Mouse (Mus musculus): ENCODE data around the gene Mapk10. TPM values are rescaled to one million over a fixed set of nuclear protein-coding genes. Genes with fewer than 3 reads are reported as not detected.

The Mapk10 gene
- polyA plus RNA-seq (2015; fragmentation: Nextera tagmentation; extraction: Ambion mirVana) = 0.82 and 1.8 TPM in 2 replicates

DNA sequence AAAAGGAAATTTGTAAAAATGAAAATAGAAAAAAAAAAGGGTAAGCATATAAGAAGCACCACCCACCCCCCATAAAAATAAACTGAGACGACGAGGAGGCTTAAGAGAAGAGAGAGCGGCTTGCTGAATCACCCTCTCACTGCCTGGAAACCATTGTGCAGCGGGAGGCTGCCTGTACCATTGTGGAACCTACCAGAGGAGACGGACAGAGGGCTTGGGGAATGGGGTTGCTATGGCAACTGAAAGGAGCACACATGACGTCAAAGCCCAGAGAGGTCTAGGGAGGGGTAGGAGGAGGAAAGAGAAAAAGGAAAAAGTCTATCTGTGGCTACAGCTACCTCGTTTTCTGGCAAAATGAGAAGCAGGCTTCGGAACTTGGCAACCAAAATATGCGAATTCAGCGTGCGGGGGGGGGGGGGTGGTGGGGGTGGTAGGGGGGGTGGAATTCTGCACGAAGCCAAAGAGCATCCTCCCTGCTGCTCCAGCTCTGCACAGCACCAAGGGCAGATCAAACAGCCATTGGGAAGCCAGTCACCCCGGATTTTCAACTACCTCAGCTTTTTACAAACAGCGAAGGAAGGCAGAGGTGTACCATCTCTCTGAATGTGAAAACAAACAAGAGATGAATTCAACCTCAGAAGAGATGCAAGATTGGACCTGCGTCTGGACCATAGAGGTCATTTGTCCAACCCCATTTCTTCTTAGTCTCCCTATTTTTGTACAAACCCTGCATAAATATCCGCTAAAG lies at the start of gene Mapk10:
Gene Mapk10 (minus strand): TSS at position 234 of the 748 bp plus-strand sequence.
- peak within 1 kb of the TSS; percentile 50 for H3K4me2 ChIP-seq
- no peak within 1 kb of the TSS for H3K27ac ChIP-seq
- H3K27me3 ChIP-seq = no peaks in the 10 kb centered on the region
- no peak within 1 kb of the TSS for H3K9ac ChIP-seq
- peak; percentile 97 for ATAC-seq (replicated peaks; ENCODE audit: low FRiP score)
- peaks cover 6% of the 10 kb centered on the region; the same call in 1 of the 2 replicates for H3K4me1 ChIP-seq
- WGBS = 12% methylated on average over 13 of the region's 16 CpGs
- H3K9me3 ChIP-seq (replicated peaks) = no peaks in the 10 kb centered on the region
- H3K4me3 ChIP-seq (replicated peaks) = peak within 1 kb of the TSS; percentile 23
- H3K36me3 ChIP-seq = no peaks in the 10 kb centered on the region

DNA sequence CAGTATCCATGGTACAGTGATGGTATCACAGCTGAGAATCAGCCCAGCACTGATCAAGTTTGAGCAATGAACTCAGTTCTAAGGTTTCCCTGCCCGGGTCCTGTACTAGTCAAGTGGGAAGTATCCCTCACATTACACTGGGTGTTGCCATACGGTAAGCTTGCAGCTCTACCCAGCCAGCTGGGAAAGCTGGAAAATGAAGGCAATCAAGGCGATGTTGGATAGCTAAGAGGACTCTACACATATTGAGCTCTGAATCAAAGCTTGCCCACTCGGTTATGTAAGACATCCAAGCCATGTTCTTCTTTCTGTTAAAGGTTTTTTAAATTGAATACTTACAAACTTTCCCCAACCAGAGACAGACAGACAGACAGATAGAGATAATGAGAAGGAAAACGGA lies 45.0 kb upstream of the Mapk10 start:
- 0 out of 2 replicates have a peak, but pooled peaks cover 3% of the 10 kb centered on the region for H3K9me3 ChIP-seq (replicated peaks)
- H3K27me3 ChIP-seq = no peaks in the 10 kb centered on the region
- H3K4me2 ChIP-seq = no peak overlapping the region
- H3K4me1 ChIP-seq = no peaks in the 10 kb centered on the region
- no peaks in the 10 kb centered on the region for H3K36me3 ChIP-seq
- H3K27ac ChIP-seq = no peak overlapping the region
- no peak overlapping the region for H3K9ac ChIP-seq
- 86% methylated on average over 5 of the region's 5 CpGs for WGBS
- ATAC-seq (replicated peaks; ENCODE audit: low FRiP score) = no peak
- no peak overlapping the region for H3K4me3 ChIP-seq (replicated peaks)

GRCm38 (mm10) chr5:103242430-103242829 lies 31.3 kb upstream of the Mapk10 start:
- no peaks in the 10 kb centered on the region for H3K36me3 ChIP-seq

GRCm38 (mm10) chr5:103231822-103232221 lies 20.7 kb upstream of the Mapk10 start:
- no peak overlapping the region for H3K4me2 ChIP-seq
- no peak overlapping the region for H3K27ac ChIP-seq
- no peaks in the 10 kb centered on the region for H3K36me3 ChIP-seq
- no peak overlapping the region for H3K4me3 ChIP-seq (replicated peaks)
- no peak overlapping the region for H3K9ac ChIP-seq
- no peak for ATAC-seq (replicated peaks; ENCODE audit: low FRiP score)
- H3K27me3 ChIP-seq = no peaks in the 10 kb centered on the region
- H3K9me3 ChIP-seq (replicated peaks) = no peaks in the 10 kb centered on the region
- 77% methylated on average over 4 of the region's 4 CpGs for WGBS
- H3K4me1 ChIP-seq = no peaks in the 10 kb centered on the region

More at GRCm38 (mm10) chr5:103242430-103242829, 31.3 kb upstream of the Mapk10 start:
- Histone ChIP-seq H3K4me1 (no peaks in the 10 kb centered on the region), H3K4me2 (no peak overlapping the region), H3K4me3 (replicated peaks) (no peak overlapping the region), H3K27me3 (no peaks in the 10 kb centered on the region), H3K9ac (no peak overlapping the region), H3K27ac (no peak overlapping the region), H3K9me3 (replicated peaks) (no peaks in the 10 kb centered on the region)
- ATAC-seq (replicated peaks; ENCODE audit: low FRiP score) = no peak
- WGBS = 75% methylated on average over 1 of the region's 1 CpGs

DNA sequence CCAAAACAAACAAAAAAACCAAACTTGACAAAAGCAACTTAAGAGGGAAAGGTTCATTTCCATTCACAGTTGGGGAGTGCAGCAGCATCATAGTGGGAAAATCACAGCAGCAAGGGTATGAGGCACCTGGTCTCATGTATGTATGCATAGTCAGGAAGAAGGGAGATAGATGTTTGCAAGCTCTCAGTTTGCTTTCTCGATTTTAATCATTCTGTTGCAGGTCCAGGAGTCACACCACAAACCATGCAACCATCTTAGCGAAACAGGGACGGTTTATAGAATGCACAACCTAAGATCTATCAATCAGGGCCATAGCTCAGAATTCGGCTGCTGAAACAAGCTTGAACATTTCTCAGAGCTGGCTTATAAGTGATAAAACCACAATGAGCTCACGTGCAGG lies 19.2 kb upstream of the Mapk10 start:
- no peak overlapping the region for H3K9ac ChIP-seq
- no peaks in the 10 kb centered on the region for H3K4me1 ChIP-seq
- 88% methylated on average over 5 of the region's 5 CpGs for WGBS
- no peaks in the 10 kb centered on the region; the same call in 1 of the 2 replicates for H3K9me3 ChIP-seq (replicated peaks)
- ATAC-seq (replicated peaks; ENCODE audit: low FRiP score) = no peak
- H3K27me3 ChIP-seq = no peaks in the 10 kb centered on the region
- no peaks in the 10 kb centered on the region for H3K36me3 ChIP-seq
- no peak overlapping the region for H3K4me3 ChIP-seq (replicated peaks)
- no peak overlapping the region for H3K27ac ChIP-seq
- H3K4me2 ChIP-seq = no peak overlapping the region

GRCm38 (mm10) chr5:103229321-103229720 lies 18.2 kb upstream of the Mapk10 start:
- no peak overlapping the region for H3K9ac ChIP-seq
- no peak for ATAC-seq (replicated peaks; ENCODE audit: low FRiP score)
- no peak overlapping the region for H3K4me2 ChIP-seq
- H3K27ac ChIP-seq = no peak overlapping the region
- no peak overlapping the region for H3K4me3 ChIP-seq (replicated peaks)
- no peaks in the 10 kb centered on the region for H3K36me3 ChIP-seq
- no peaks in the 10 kb centered on the region for H3K4me1 ChIP-seq
- no peaks in the 10 kb centered on the region for H3K27me3 ChIP-seq
- 78% methylated on average over 3 of the region's 3 CpGs for WGBS
- H3K9me3 ChIP-seq (replicated peaks) = no peaks in the 10 kb centered on the region; the same call in 1 of the 2 replicates

DNA sequence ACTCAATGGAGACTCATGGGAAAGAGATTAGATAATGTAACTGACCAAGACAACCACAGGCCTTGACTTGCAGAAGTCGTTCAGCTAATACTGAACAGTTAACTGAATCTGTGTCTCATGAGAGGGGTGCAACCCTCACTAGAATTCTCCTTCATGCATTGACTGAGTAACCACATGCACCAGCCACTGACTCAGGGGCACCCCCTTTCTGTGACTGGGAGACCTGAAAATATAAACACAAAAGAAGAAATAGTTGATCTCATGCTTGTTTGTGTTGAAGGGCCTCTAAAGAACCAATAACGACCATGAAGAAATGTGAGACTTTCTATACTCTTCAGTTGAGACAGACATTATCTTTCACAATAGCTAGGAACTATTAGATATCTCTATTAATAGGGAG lies 10.9 kb upstream of the Mapk10 start:
- no peak overlapping the region for H3K9ac ChIP-seq
- H3K27me3 ChIP-seq = no peaks in the 10 kb centered on the region
- no peak overlapping the region for H3K4me2 ChIP-seq
- H3K36me3 ChIP-seq = no peaks in the 10 kb centered on the region
- no peaks in the 10 kb centered on the region; the same call in 1 of the 2 replicates for H3K9me3 ChIP-seq (replicated peaks)
- H3K27ac ChIP-seq = no peak overlapping the region
- ATAC-seq (replicated peaks; ENCODE audit: low FRiP score) = no peak
- no peak overlapping the region for H3K4me3 ChIP-seq (replicated peaks)
- WGBS = 60% methylated on average over 2 of the region's 2 CpGs
- H3K4me1 ChIP-seq = no peaks in the 10 kb centered on the region

DNA sequence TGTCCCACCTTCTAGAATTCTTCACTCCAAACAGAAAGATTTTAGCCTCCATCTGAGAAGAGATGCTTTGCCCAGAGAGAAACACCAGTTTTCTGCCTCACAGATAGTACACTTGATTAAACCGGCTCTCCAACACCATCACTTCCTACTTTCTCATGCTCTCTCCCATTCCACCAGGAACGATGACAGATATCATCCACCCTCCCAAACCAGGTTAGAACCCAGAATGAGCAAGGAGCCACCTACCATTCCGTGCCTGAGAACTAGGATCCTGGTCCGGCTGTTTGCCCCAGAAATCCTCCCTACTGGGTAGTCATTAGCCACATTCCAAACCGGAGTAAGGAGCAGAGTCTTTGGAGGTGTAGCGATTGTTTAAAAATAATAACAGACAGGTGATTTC lies 490 bp downstream of the Mapk10 start:
- WGBS = 43% methylated on average over 6 of the region's 6 CpGs
- ATAC-seq (replicated peaks; ENCODE audit: low FRiP score) = no peak
- Histone ChIP-seq H3K4me3 (replicated peaks) (peak overlapping the region; percentile 23), H3K27ac (no peak overlapping the region), H3K27me3 (no peaks in the 10 kb centered on the region), H3K4me1 (peaks cover 6% of the 10 kb centered on the region; the same call in 1 of the 2 replicates), H3K9ac (no peak overlapping the region), H3K4me2 (peak overlapping the region; percentile 50), H3K36me3 (no peaks in the 10 kb centered on the region), H3K9me3 (replicated peaks) (no peaks in the 10 kb centered on the region)

- H3K4me1 ChIP-seq = peaks cover 6% of the 10 kb centered on the region; the same call in 1 of the 2 replicates
- H3K36me3 ChIP-seq = no peaks in the 10 kb centered on the region
- WGBS = 59% methylated on average over 3 of the region's 3 CpGs
- H3K9ac ChIP-seq = no peak overlapping the region
- H3K4me3 ChIP-seq (replicated peaks) = no peak overlapping the region
- H3K27ac ChIP-seq = no peak overlapping the region
- ATAC-seq (replicated peaks; ENCODE audit: low FRiP score) = no peak
- H3K9me3 ChIP-seq (replicated peaks) = no peaks in the 10 kb centered on the region
- H3K4me2 ChIP-seq = no peak overlapping the region
- no peaks in the 10 kb centered on the region for H3K27me3 ChIP-seq
These were observed 1.1 kb downstream of the Mapk10 start for GRCm38 (mm10) chr5:103210018-103210417.

GRCm38 (mm10) chr5:103209486-103209885 lies 1.6 kb downstream of the Mapk10 start:
- Histone ChIP-seq H3K4me2 (no peak overlapping the region), H3K4me1 (peaks cover 6% of the 10 kb centered on the region; the same call in 1 of the 2 replicates), H3K9ac (no peak overlapping the region), H3K27me3 (no peaks in the 10 kb centered on the region), H3K9me3 (replicated peaks) (no peaks in the 10 kb centered on the region), H3K27ac (no peak overlapping the region), H3K4me3 (replicated peaks) (no peak overlapping the region), H3K36me3 (no peaks in the 10 kb centered on the region)
- WGBS = 74% methylated on average over 6 of the region's 6 CpGs
- no peak for ATAC-seq (replicated peaks; ENCODE audit: low FRiP score)

GRCm38 (mm10) chr5:103208869-103209268 lies 2.3 kb downstream of the Mapk10 start:
- 62% methylated on average over 8 of the region's 8 CpGs for WGBS
- no peaks in the 10 kb centered on the region for H3K27me3 ChIP-seq
- no peaks in the 10 kb centered on the region for H3K36me3 ChIP-seq
- H3K9ac ChIP-seq = no peak overlapping the region
- peaks cover 6% of the 10 kb centered on the region; the same call in 1 of the 2 replicates for H3K4me1 ChIP-seq
- H3K9me3 ChIP-seq (replicated peaks) = no peaks in the 10 kb centered on the region
- H3K4me3 ChIP-seq (replicated peaks) = no peak overlapping the region
- H3K4me2 ChIP-seq = no peak overlapping the region
- H3K27ac ChIP-seq = no peak overlapping the region
- ATAC-seq (replicated peaks; ENCODE audit: low FRiP score) = no peak

- Histone ChIP-seq H3K4me3 (replicated peaks) (no peak overlapping the region), H3K36me3 (no peaks in the 10 kb centered on the region), H3K4me1 (peaks cover 6% of the 10 kb centered on the region; the same call in 1 of the 2 replicates), H3K9ac (no peak overlapping the region), H3K27me3 (no peaks in the 10 kb centered on the region), H3K27ac (no peak overlapping the region), H3K4me2 (no peak overlapping the region), H3K9me3 (replicated peaks) (no peaks in the 10 kb centered on the region)
- WGBS = 78% methylated on average over 10 of the region's 10 CpGs
- no peak for ATAC-seq (replicated peaks; ENCODE audit: low FRiP score)
These were observed 3.1 kb downstream of the Mapk10 start for GRCm38 (mm10) chr5:103208021-103208511.

Measured in kidney, embryonic 15.5 days (tissue).